Mouse (Mus musculus): ENCODE results near the gene Aldh2. TPM values are rescaled to one million over a fixed set of nuclear protein-coding genes. Genes with fewer than 3 reads are reported as not detected.
A peak's percentile ranks its signal among the peaks of the same experiment; 100 is the strongest.
"Not testable (repeated sequence)": the region's sequence is repeated elsewhere in the genome, so short reads cannot be mapped to it uniquely, and the experiment has no call there.

Gene Aldh2
- polyA plus RNA-seq, 1 experiment from 2014 or later, result 146 TPM

DNA sequence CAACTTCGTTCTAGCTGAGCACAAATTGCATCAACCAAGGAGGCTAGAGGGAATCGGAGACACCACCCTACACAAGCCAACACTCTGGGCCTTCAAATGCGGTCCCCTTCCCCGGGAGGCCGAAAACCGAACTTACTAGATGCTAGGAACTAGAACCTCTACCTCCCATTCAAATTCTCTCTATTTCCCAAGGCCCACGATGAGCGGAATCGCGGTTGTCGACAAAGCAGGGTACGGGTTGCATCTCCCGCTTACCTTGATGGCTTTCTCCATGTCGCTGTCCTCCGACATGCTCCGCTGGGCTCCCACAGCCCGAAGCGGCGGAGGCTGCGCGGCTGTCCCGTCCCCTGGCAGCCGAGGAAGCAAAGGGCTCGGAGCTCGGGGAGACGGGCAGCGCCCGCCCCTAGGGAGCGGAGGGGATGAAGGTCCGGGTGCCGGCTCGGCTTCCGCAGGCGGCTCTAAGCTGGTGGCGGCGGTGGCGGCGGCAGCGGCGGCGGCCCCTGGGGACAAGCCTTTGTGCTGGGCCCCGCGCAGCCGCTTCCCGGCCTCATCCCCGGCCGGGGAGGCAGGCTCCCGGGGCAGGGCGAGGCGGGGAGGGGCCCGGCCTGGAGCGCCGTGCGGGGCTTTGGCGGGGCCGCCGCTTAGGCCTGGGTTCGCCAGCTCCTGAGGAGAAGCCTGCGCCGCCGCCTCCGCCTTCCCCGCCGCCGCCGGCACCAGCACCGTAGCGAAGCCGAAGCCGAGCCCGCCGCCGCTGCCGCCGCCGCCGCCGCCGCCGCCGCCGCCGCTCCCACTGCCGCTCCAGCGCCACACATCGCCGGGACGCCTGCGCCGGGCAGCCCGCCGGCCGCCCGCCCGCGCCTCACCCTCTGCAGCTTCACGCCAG, 48.5 kb downstream of the Aldh2 start, which contains the start of the genes Adam1a and Gm42878:
Adam1a (minus strand) TSS at position 573 of the 883 bp plus-strand sequence.
Gm42878 (minus strand) TSS at position 573 of the 883 bp plus-strand sequence.
- H3K4me2 ChIP-seq, result peak within 1 kb of the TSS; percentile 74
- peaks cover 53% of the 10 kb centered on the region for H3K4me1 ChIP-seq
- H3K27ac ChIP-seq, result peak within 1 kb of the TSS; percentile 93
- peak within 1 kb of the TSS; percentile 81 for H3K4me3 ChIP-seq
- peak within 1 kb of the TSS; percentile 92 for H3K9ac ChIP-seq
- no peaks in the 10 kb centered on the region for H3K27me3 ChIP-seq (replicated peaks)
- WGBS (ENCODE audit: insufficient replicate concordance), result under 1% methylated on average over 60 of the region's 97 CpGs
- H3K36me3 ChIP-seq, result peaks cover 4% of the 10 kb centered on the region; the same call in 1 of the 2 replicates
- peak; percentile 74 for ATAC-seq
- no peaks in the 10 kb centered on the region for H3K9me3 ChIP-seq (replicated peaks)

DNA sequence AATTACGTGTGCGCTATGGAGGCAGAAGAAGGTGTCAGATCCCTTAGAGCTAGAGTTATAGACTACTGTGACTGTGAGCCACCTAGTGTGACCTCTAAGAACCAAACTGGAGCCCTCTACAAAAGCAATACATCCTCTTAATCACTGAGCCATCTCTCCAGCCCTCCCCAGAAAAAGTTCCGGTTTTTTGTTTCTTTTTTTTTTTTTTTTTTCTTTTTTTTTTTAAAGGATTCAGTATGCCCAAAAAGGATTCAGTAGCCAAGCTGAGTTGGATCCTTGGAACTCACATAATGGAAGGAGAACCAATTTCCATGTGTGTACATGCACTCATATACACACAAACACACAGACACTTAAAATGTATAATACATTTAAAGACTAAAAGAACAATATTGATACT, 50.3 kb downstream of the Aldh2 start:
- 71% methylated on average over 3 of the region's 3 CpGs for WGBS (ENCODE audit: insufficient replicate concordance)
- no peaks in the 10 kb centered on the region for H3K27me3 ChIP-seq (replicated peaks)
- H3K9ac ChIP-seq, result no peak overlapping the region
- peak overlapping the region; percentile 74 for H3K4me2 ChIP-seq
- peaks cover 19% of the 10 kb centered on the region for H3K36me3 ChIP-seq
- H3K9me3 ChIP-seq (replicated peaks), result no peaks in the 10 kb centered on the region
- H3K27ac ChIP-seq, result no peak overlapping the region
- ATAC-seq, result no peak
- H3K4me1 ChIP-seq, result peaks cover 58% of the 10 kb centered on the region
- H3K4me3 ChIP-seq, result peak overlapping the region; percentile 81; the same call in 1 of the 2 replicates

DNA sequence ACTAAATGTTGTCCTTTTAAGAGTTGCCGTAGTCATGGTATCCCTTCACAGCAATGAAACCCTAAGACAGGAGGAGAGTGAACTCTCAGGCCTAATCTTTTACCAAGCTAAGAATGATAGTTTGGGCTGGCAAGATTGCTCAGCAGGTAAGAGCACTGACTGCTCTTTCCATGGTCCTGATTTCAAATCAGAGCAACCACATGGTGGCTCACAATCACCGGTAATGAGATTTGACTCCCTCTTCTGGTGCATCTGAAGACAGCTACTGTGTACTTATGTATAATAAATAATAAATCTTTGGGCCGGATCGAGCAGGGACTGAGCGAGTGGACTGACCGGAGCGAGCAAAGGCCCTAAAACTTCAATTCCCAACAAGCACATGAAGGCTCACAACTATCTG, 52.4 kb downstream of the Aldh2 start:
- no peak overlapping the region for H3K9ac ChIP-seq
- no peak for ATAC-seq
- H3K27me3 ChIP-seq (replicated peaks), result no peaks in the 10 kb centered on the region
- peaks cover 36% of the 10 kb centered on the region for H3K36me3 ChIP-seq
- H3K4me1 ChIP-seq, result peaks cover 58% of the 10 kb centered on the region
- H3K27ac ChIP-seq, result no peak overlapping the region
- H3K9me3 ChIP-seq (replicated peaks), result no peaks in the 10 kb centered on the region
- H3K4me2 ChIP-seq, result no peak overlapping the region
- no peak overlapping the region for H3K4me3 ChIP-seq
- WGBS (ENCODE audit: insufficient replicate concordance), result 83% methylated on average over 7 of the region's 7 CpGs

DNA sequence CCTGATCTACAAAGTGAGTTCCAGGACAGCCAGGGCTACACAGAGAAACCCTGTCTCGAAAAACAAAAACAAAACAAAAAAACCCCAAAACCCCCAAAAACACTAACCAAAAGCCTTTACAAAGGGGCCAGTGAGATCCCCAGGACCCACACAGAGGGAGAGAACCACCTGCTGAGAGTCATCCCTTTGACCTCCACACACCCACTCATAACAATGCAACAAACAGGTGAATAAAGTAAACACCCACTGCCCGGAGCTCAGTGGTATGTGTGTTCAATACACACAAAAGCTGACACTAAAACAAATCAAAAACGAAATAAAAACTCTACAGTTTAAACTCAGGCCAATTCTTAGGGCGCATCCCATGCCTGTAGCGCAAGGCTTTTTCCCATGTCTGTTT, 53.6 kb downstream of the Aldh2 start:
- WGBS (ENCODE audit: insufficient replicate concordance), result 88% methylated on average over 5 of the region's 5 CpGs
- H3K4me1 ChIP-seq, result peaks cover 69% of the 10 kb centered on the region
- H3K36me3 ChIP-seq, result peaks cover 48% of the 10 kb centered on the region
- no peaks in the 10 kb centered on the region for H3K27me3 ChIP-seq (replicated peaks)
- H3K4me3 ChIP-seq, result no peak overlapping the region
- no peak overlapping the region for H3K27ac ChIP-seq
- ATAC-seq, result no peak
- H3K9me3 ChIP-seq (replicated peaks), result no peaks in the 10 kb centered on the region
- no peak overlapping the region for H3K4me2 ChIP-seq
- H3K9ac ChIP-seq, result no peak overlapping the region

DNA sequence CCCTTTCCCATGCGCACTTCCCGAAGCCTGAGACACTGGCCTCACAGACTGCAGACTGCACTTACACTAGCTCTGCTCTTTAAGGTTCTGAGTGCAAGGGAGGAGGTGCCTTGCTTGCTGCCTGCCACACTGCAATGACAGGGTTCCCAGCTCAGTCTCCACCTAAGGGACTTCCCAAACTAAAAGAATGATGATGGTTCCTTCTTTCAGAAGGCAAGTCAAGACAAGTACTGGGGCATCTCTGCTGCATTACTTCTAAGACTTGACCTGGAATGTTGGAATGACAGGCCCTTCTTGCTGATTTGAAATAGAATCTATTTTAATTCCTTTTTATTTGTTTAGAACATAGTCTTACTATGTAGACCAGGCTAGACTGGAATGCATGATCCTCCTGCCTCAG, 56.0 kb downstream of the Aldh2 start:
- 0 out of 2 replicates have a peak overlapping the region, but pooled peaks have one; percentile 2 for H3K27ac ChIP-seq
- no peak overlapping the region for H3K4me2 ChIP-seq
- no peak for ATAC-seq
- no peak overlapping the region for H3K9ac ChIP-seq
- peaks cover 57% of the 10 kb centered on the region for H3K4me1 ChIP-seq
- H3K27me3 ChIP-seq (replicated peaks), result no peaks in the 10 kb centered on the region
- WGBS (ENCODE audit: insufficient replicate concordance), result 88% methylated on average over 2 of the region's 2 CpGs
- peaks cover 71% of the 10 kb centered on the region for H3K36me3 ChIP-seq
- no peaks in the 10 kb centered on the region for H3K9me3 ChIP-seq (replicated peaks)
- H3K4me3 ChIP-seq, result no peak overlapping the region

DNA sequence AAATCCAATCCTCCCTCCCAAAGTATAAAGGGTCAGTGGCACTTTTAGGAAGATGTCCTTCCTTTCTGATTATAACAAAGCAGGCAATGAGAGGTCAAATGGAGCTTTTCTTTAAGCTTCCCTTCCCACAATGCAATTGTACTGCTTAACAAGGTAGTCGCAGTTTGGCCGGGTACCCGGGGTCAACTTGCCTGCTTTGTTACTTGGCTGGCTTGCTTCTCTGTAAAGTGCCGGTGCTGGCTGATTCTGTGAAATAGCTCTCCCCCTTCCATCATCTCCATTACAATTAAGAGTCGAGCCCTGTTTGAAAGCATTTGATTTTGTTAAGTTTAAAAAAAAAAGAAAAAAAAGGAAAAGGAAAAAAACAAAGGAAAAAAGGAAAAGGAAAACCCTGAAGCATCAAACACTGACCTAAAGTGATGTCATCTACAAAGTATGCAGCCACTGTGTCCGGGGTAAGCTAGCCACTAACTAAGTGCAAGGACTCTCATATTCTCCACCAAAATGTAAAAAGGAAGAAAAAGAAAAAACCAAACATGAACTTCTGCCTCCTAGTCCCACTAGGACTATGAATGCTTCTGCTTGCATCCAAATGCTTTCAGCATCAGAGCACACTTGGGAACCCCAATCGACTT, 56.6 kb downstream of the Aldh2 start:
- H3K4me1 ChIP-seq, result peaks cover 51% of the 10 kb centered on the region
- no peak for ATAC-seq
- WGBS (ENCODE audit: insufficient replicate concordance), result 84% methylated on average over 7 of the region's 7 CpGs

DNA sequence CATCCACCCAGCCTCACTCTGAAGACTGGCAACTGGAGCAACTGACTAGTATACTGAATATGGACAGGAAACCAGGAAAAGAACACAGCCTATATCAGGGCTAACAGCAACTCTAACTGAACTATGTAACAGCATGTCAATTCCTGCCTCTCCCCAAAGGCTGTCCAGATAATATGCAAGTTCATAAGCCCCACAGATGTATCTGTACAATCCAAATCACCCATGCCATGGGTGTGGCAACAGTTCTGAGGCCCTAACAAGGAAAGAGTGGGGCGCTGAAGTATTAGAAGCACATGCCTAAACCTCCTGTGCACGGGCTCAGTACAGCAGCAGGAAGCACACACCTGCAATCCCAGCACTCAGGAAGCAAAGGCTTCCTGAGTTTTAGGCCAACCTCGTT, 58.5 kb downstream of the Aldh2 start:
- H3K27ac ChIP-seq, result peak overlapping the region; percentile 84
- peak overlapping the region; percentile 56 for H3K4me2 ChIP-seq
- peaks cover 44% of the 10 kb centered on the region for H3K4me1 ChIP-seq
- WGBS (ENCODE audit: insufficient replicate concordance), result 29% methylated on average over 3 of the region's 3 CpGs
- H3K9me3 ChIP-seq (replicated peaks), result no peaks in the 10 kb centered on the region
- peak overlapping the region; percentile 57 for H3K9ac ChIP-seq
- peak; percentile 93 for ATAC-seq
- H3K27me3 ChIP-seq (replicated peaks), result no peaks in the 10 kb centered on the region
- H3K4me3 ChIP-seq, result peak overlapping the region; percentile 4
- H3K36me3 ChIP-seq, result peaks cover 95% of the 10 kb centered on the region

More for the DNA sequence above, 56.6 kb downstream of the Aldh2 start:
- no peaks in the 10 kb centered on the region for H3K9me3 ChIP-seq (replicated peaks)
- no peak overlapping the region for H3K4me3 ChIP-seq
- H3K27me3 ChIP-seq (replicated peaks), result no peaks in the 10 kb centered on the region
- H3K9ac ChIP-seq, result no peak overlapping the region
- H3K4me2 ChIP-seq, result no peak overlapping the region
- H3K36me3 ChIP-seq, result peaks cover 76% of the 10 kb centered on the region
- H3K27ac ChIP-seq, result 0 out of 2 replicates have a peak overlapping the region, but pooled peaks have one; percentile 84

DNA sequence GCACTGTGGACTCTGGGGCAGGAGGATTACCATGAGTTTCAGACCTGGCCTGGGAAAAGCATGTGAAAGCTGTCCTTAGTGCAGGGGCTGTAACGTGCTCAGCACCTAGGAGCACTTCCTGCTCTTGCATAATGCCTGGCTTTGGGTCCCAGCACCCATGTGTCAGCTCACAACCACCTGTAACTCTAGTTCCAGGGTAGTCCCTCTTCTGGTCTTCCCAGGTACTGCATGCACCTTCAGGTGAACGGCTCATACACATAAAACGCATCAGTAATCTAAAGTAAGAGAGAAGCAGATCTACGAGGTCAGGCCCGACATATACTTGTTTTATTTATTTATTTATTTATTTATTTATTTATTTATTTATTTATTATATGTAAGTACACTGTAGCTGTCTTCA, 59.1 kb downstream of the Aldh2 start:
- Histone ChIP-seq H3K36me3 (peaks cover 98% of the 10 kb centered on the region), H3K27ac (peak overlapping the region; percentile 84), H3K9ac (no peak overlapping the region), H3K27me3 (replicated peaks) (no peaks in the 10 kb centered on the region), H3K4me2 (no peak overlapping the region), H3K4me3 (no peak overlapping the region), H3K9me3 (replicated peaks) (no peaks in the 10 kb centered on the region), H3K4me1 (peaks cover 43% of the 10 kb centered on the region)
- 81% methylated on average over 5 of the region's 5 CpGs for WGBS (ENCODE audit: insufficient replicate concordance)
- no peak for ATAC-seq

DNA sequence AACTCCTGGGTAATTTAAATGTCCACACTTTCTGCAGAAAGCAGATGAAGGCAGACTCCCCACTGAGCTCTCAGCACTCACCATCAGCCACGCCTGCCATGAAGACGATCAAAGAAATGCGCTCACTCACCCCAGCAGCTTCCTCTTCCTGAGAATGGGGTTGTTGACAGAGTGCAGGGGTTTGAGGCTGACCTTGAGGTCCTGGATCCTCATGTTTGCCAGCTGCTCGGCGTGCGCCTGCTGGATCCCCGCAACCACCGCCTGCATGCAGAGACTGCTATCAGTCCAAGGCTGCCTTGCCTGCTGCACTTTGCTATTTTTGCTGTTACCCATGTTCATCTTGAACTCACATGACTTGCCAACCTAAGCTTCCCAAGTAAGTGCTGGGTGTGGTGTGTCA, 66.7 kb downstream of the Aldh2 start:
- Histone ChIP-seq H3K4me2 (no peak overlapping the region), H3K9me3 (replicated peaks) (no peaks in the 10 kb centered on the region), H3K27ac (no peak overlapping the region), H3K27me3 (replicated peaks) (no peaks in the 10 kb centered on the region), H3K36me3 (peaks cover 88% of the 10 kb centered on the region), H3K4me3 (no peak overlapping the region), H3K9ac (no peak overlapping the region), H3K4me1 (no peaks in the 10 kb centered on the region)
- WGBS (ENCODE audit: insufficient replicate concordance), result 86% methylated on average over 8 of the region's 8 CpGs
- ATAC-seq, result no peak

DNA sequence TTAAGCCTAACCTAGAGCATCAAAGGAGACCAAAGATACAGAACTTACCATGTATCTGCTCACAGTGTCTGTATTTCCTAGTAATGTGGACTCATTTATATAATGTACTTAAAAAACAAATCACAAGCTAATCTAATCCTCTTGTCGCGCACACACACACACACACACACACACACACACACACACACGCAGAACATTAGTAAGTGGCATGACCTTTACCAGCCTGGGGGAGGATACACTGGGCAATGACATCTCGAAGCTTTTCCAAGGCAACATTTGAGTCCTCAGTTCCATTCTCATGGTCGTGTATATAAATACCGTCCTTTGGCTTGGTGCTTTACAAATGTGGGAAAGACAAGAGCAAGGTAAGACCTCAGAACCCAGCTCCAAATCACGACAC, 67.1 kb downstream of the Aldh2 start:
- Histone ChIP-seq H3K9me3 (replicated peaks) (no peaks in the 10 kb centered on the region), H3K27me3 (replicated peaks) (no peaks in the 10 kb centered on the region), H3K36me3 (peaks cover 88% of the 10 kb centered on the region), H3K27ac (no peak overlapping the region), H3K9ac (no peak overlapping the region), H3K4me2 (no peak overlapping the region), H3K4me3 (no peak overlapping the region), H3K4me1 (no peaks in the 10 kb centered on the region)
- no peak for ATAC-seq
- WGBS (ENCODE audit: insufficient replicate concordance), result 90% methylated on average over 7 of the region's 7 CpGs

- Histone ChIP-seq H3K9ac (no peak overlapping the region), H3K27ac (no peak overlapping the region), H3K27me3 (replicated peaks) (no peaks in the 10 kb centered on the region), H3K9me3 (replicated peaks) (no peaks in the 10 kb centered on the region), H3K36me3 (peaks cover 88% of the 10 kb centered on the region), H3K4me2 (no peak overlapping the region), H3K4me3 (no peak overlapping the region), H3K4me1 (no peaks in the 10 kb centered on the region)
- WGBS (ENCODE audit: insufficient replicate concordance), result 90% methylated on average over 14 of the region's 14 CpGs
- no peak for ATAC-seq
Observed at GRCm38 (mm10) chr5:121525774-121526450, 67.7 kb downstream of the Aldh2 start.

DNA sequence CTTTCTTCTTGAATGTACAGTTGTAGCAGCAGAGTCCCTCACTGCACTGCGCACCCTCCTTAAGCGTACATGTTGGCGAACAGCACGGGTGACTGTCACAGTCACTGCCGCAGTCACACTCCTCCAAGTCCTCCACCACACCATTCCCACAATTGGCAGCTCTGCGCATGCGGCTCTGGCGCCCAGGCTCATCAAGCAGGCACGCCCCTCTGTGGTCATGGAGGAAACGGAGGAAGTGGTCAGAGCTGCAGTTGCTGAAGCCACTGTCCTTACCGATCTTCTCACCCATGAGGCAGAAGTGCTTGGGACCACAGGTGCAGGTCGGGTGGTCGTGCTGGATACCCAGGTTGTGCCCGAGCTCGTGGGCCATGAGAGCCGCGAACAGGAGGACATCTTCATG, 73.9 kb downstream of the Aldh2 start:
- H3K9ac ChIP-seq; H3K4me1 ChIP-seq; H3K4me2 ChIP-seq; H3K9me3 ChIP-seq (replicated peaks); H3K27ac ChIP-seq; H3K27me3 ChIP-seq (replicated peaks); H3K4me3 ChIP-seq; ATAC-seq: not testable (repeated sequence)
- WGBS (ENCODE audit: insufficient replicate concordance), result 39% methylated on average over 12 of the region's 17 CpGs
- peaks cover 50% of the 10 kb centered on the region for H3K36me3 ChIP-seq

All from liver, embryonic 12.5 days (tissue).